Mouse (Mus musculus): ENCODE results near the gene Olfr697. TPM values are rescaled to one million over a fixed set of nuclear protein-coding genes. Genes with fewer than 3 reads are reported as not detected.
"Not testable (repeated sequence)": the region's sequence is repeated elsewhere in the genome, so short reads cannot be mapped to it uniquely, and the experiment has no call there.

Gene Olfr697
- polyA plus RNA-seq (2012; rRNA removed): not detected in 2 replicates

GRCm38 (mm10) chr7:106742343-106742742 is at the start of gene Olfr697:
Gene Olfr697, minus strand, starts transcription at chr7:106742443.
- no peak for DNase-seq
- Histone ChIP-seq H3K4me1 (ENCODE audit: control insufficient read depth, insufficient read depth, low read length) (no peaks in the 10 kb centered on the region), H3K27ac (ENCODE audit: insufficient read depth, low read length) (no peak within 1 kb of the TSS), H3K4me3 (replicated peaks; ENCODE audit: insufficient read depth, low read depth, low read length) (no peak within 1 kb of the TSS), H3K27me3 (ENCODE audit: control insufficient read depth, insufficient read depth, low read length) (no peaks in the 10 kb centered on the region)
- WGBS: 76% methylated on average over 1 of the region's 1 CpGs
- TF ChIP-seq CTCF (IDR thresholded peaks at IDR 0.05; ENCODE audit: borderline replicate concordance, insufficient read depth, low read depth, low read length) (no peak), POLR2A (IDR thresholded peaks at IDR 0.05; ENCODE audit: borderline replicate concordance, insufficient read depth, low read length) (no peak)

DNA sequence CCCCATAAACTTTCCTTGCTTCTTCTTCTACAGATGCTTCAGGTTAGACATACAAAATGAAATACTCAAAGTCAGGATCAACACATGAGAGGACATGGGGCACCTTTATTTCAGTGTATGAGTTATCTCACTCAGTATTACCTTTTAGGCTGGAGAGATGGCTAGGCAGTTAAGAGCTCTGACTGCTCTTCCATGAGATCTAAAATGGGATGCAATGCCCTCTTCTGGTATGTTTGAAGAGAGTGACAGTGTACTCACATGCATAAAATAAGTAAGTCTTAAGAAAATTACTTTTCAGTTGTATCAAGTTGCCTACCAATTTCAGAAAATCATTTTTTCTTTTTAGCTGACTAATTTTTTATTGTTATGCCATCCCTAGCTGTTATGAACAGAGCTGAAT is 46.1 kb upstream of the Olfr697 start:
- H3K4me1 ChIP-seq (ENCODE audit: control insufficient read depth, insufficient read depth, low read length): no peaks in the 10 kb centered on the region
- no peaks in the 10 kb centered on the region for H3K27me3 ChIP-seq (ENCODE audit: control insufficient read depth, insufficient read depth, low read length)
- H3K4me3 ChIP-seq (replicated peaks; ENCODE audit: insufficient read depth, low read depth, low read length): no peak overlapping the region
- no peak overlapping the region for H3K27ac ChIP-seq (ENCODE audit: insufficient read depth, low read length)
- TF ChIP-seq POLR2A (IDR thresholded peaks at IDR 0.05; ENCODE audit: borderline replicate concordance, insufficient read depth, low read length) (no peak), CTCF (IDR thresholded peaks at IDR 0.05; ENCODE audit: borderline replicate concordance, insufficient read depth, low read depth, low read length) (no peak)
- DNase-seq: no peak

GRCm38 (mm10) chr7:106761008-106761407 is 18.8 kb upstream of the Olfr697 start:
- not testable (repeated sequence) for DNase-seq; H3K27me3 ChIP-seq (ENCODE audit: control insufficient read depth, insufficient read depth, low read length); H3K4me1 ChIP-seq (ENCODE audit: control insufficient read depth, insufficient read depth, low read length); H3K27ac ChIP-seq (ENCODE audit: insufficient read depth, low read length); H3K4me3 ChIP-seq (replicated peaks; ENCODE audit: insufficient read depth, low read depth, low read length)
- 93% methylated on average over 2 of the region's 2 CpGs for WGBS

GRCm38 (mm10) chr7:106758800-106759199 is 16.6 kb upstream of the Olfr697 start:
- DNase-seq: no peak
- H3K27ac ChIP-seq (ENCODE audit: insufficient read depth, low read length): no peak overlapping the region
- TF ChIP-seq CTCF (IDR thresholded peaks at IDR 0.05; ENCODE audit: borderline replicate concordance, insufficient read depth, low read depth, low read length): no peak
- no peak for TF ChIP-seq POLR2A (IDR thresholded peaks at IDR 0.05; ENCODE audit: borderline replicate concordance, insufficient read depth, low read length)
- no peaks in the 10 kb centered on the region for H3K27me3 ChIP-seq (ENCODE audit: control insufficient read depth, insufficient read depth, low read length)
- H3K4me3 ChIP-seq (replicated peaks; ENCODE audit: insufficient read depth, low read depth, low read length): no peak overlapping the region
- 85% methylated on average over 2 of the region's 2 CpGs for WGBS
- H3K4me1 ChIP-seq (ENCODE audit: control insufficient read depth, insufficient read depth, low read length): no peaks in the 10 kb centered on the region

- Histone ChIP-seq H3K4me1 (ENCODE audit: control insufficient read depth, insufficient read depth, low read length) (no peaks in the 10 kb centered on the region), H3K27me3 (ENCODE audit: control insufficient read depth, insufficient read depth, low read length) (no peaks in the 10 kb centered on the region), H3K4me3 (replicated peaks; ENCODE audit: insufficient read depth, low read depth, low read length) (no peak within 1 kb of the TSS), H3K27ac (ENCODE audit: insufficient read depth, low read length) (no peak within 1 kb of the TSS)
- DNase-seq: no peak
- no peak for TF ChIP-seq POLR2A (IDR thresholded peaks at IDR 0.05; ENCODE audit: borderline replicate concordance, insufficient read depth, low read length)
- TF ChIP-seq CTCF (IDR thresholded peaks at IDR 0.05; ENCODE audit: borderline replicate concordance, insufficient read depth, low read depth, low read length): no peak
Measured at GRCm38 (mm10) chr7:106755297-106755696, 13.1 kb upstream of the Olfr697 start, which contains the start of gene Olfr698. Gene Olfr698, minus strand, starts transcription at chr7:106755397.

- TF ChIP-seq POLR2A (IDR thresholded peaks at IDR 0.05; ENCODE audit: borderline replicate concordance, insufficient read depth, low read length) (no peak), CTCF (IDR thresholded peaks at IDR 0.05; ENCODE audit: borderline replicate concordance, insufficient read depth, low read depth, low read length) (no peak)
- DNase-seq: no peak
- Histone ChIP-seq H3K27ac (ENCODE audit: insufficient read depth, low read length) (no peak overlapping the region), H3K27me3 (ENCODE audit: control insufficient read depth, insufficient read depth, low read length) (no peaks in the 10 kb centered on the region), H3K4me1 (ENCODE audit: control insufficient read depth, insufficient read depth, low read length) (no peaks in the 10 kb centered on the region), H3K4me3 (replicated peaks; ENCODE audit: insufficient read depth, low read depth, low read length) (no peak overlapping the region)
- 80% methylated on average over 5 of the region's 5 CpGs for WGBS
Measured at GRCm38 (mm10) chr7:106745811-106746210, 3.6 kb upstream of the Olfr697 start.

GRCm38 (mm10) chr7:106737028-106737427 is 5.2 kb downstream of the Olfr697 start:
- no peak for TF ChIP-seq CTCF (IDR thresholded peaks at IDR 0.05; ENCODE audit: borderline replicate concordance, insufficient read depth, low read depth, low read length)
- TF ChIP-seq POLR2A (IDR thresholded peaks at IDR 0.05; ENCODE audit: borderline replicate concordance, insufficient read depth, low read length): no peak
- Histone ChIP-seq H3K4me3 (replicated peaks; ENCODE audit: insufficient read depth, low read depth, low read length) (no peak overlapping the region), H3K27ac (ENCODE audit: insufficient read depth, low read length) (no peak overlapping the region), H3K27me3 (ENCODE audit: control insufficient read depth, insufficient read depth, low read length) (no peaks in the 10 kb centered on the region), H3K4me1 (ENCODE audit: control insufficient read depth, insufficient read depth, low read length) (no peaks in the 10 kb centered on the region)
- DNase-seq: no peak

- no peak overlapping the region for H3K27ac ChIP-seq (ENCODE audit: insufficient read depth, low read length)
- TF ChIP-seq POLR2A (IDR thresholded peaks at IDR 0.05; ENCODE audit: borderline replicate concordance, insufficient read depth, low read length) (no peak), CTCF (IDR thresholded peaks at IDR 0.05; ENCODE audit: borderline replicate concordance, insufficient read depth, low read depth, low read length) (no peak)
- no peak for DNase-seq
- 76% methylated on average over 2 of the region's 2 CpGs for WGBS
- no peaks in the 10 kb centered on the region for H3K27me3 ChIP-seq (ENCODE audit: control insufficient read depth, insufficient read depth, low read length)
- H3K4me1 ChIP-seq (ENCODE audit: control insufficient read depth, insufficient read depth, low read length): no peaks in the 10 kb centered on the region
- no peak overlapping the region for H3K4me3 ChIP-seq (replicated peaks; ENCODE audit: insufficient read depth, low read depth, low read length)
Measured at GRCm38 (mm10) chr7:106733717-106734116, 8.5 kb downstream of the Olfr697 start.

GRCm38 (mm10) chr7:106725654-106726053 is 16.6 kb downstream of the Olfr697 start:
- not testable (repeated sequence) for DNase-seq

More at GRCm38 (mm10) chr7:106725654-106726053, 16.6 kb downstream of the Olfr697 start:
- not testable (repeated sequence) for H3K27me3 ChIP-seq (ENCODE audit: control insufficient read depth, insufficient read depth, low read length); H3K4me3 ChIP-seq (replicated peaks; ENCODE audit: insufficient read depth, low read depth, low read length); H3K4me1 ChIP-seq (ENCODE audit: control insufficient read depth, insufficient read depth, low read length); H3K27ac ChIP-seq (ENCODE audit: insufficient read depth, low read length)
- 82% methylated on average over 2 of the region's 2 CpGs for WGBS

Measured in cerebellum, adult 2 months (tissue).